Mouse (Mus musculus) midbrain, embryonic 11.5 days (tissue): ENCODE measurements around the gene Cntn6. TPM values are rescaled to one million over a fixed set of nuclear protein-coding genes. Genes with fewer than 3 reads are reported as not detected.

ENCODE experiments used
- ATAC-seq: fragments of 200-750 bp; cut with Nextera tagmentation; 2 replicates; pipeline ENCODE4 v1.8.0; 2017; ENCODE audit warnings: moderate TSS enrichment, moderate library complexity; ENCODE audit not compliant: low FRiP score
- DNase-seq: peaks from one replicate; pipeline ENCODE4 v3.0.0; 2015; ENCODE audit warnings: low spot score; ENCODE audit errors: missing footprints
- H3K27ac ChIP-seq: fragments of 300-500 bp; sonication (generic); 2 replicates; pipeline ENCODE4 v1.5.1; 2014; ENCODE audit warnings: low read depth, low read length
- H3K27me3 ChIP-seq: fragments of 300-500 bp; sonication (generic); 2 replicates; pipeline ENCODE4 v1.6.1; 2014; ENCODE audit warnings: mild to moderate bottlenecking, low read length, moderate library complexity, mixed read lengths; ENCODE audit not compliant: control insufficient read depth, insufficient read depth
- H3K36me3 ChIP-seq: fragments of 300-500 bp; sonication (generic); 2 replicates; pipeline ENCODE4 v1.6.1; 2014; ENCODE audit warnings: mild to moderate bottlenecking, low read length, moderate library complexity, mixed read lengths; ENCODE audit not compliant: control insufficient read depth, insufficient read depth
- H3K4me1 ChIP-seq: fragments of 300-500 bp; sonication (generic); 2 replicates; pipeline ENCODE4 v1.6.1; 2014; ENCODE audit warnings: low read length; ENCODE audit not compliant: control insufficient read depth, insufficient read depth
- H3K4me2 ChIP-seq: fragments of 300-500 bp; sonication (generic); 2 replicates; pipeline ENCODE4 v1.6.1; 2014; ENCODE audit warnings: mild to moderate bottlenecking, moderate library complexity
- H3K4me3 ChIP-seq: fragments of 300-500 bp; sonication (generic); 2 replicates; pipeline ENCODE4 v1.5.1; 2014; ENCODE audit warnings: low read depth, low read length
- H3K9ac ChIP-seq: fragments of 300-500 bp; sonication (generic); 2 replicates; pipeline ENCODE4 v1.6.1; 2014; ENCODE audit warnings: low read length
- H3K9me3 ChIP-seq: fragments of 300-500 bp; sonication (generic); 2 replicates; pipeline ENCODE4 v1.6.1; 2016; ENCODE audit warnings: low read length; ENCODE audit not compliant: control insufficient read depth
- WGBS: fragments of 180-500 bp; shearing (Covaris S2); extraction: QIAGEN DNeasy Blood & Tissue Kit; methylation state at CpG from one replicate; pipeline ENCODE4 v1.1.7; 2014; 5-methylcytosine and 5-hydroxymethylcytosine counted together
- polyA plus RNA-seq: library from polyadenylated mRNA; unstranded; fragments of >200 nt; fragmentation: Nextera tagmentation; extraction: Ambion mirVana; gene quantifications from 2 replicates; pipeline ENCODE4 v1.2.1, GENCODE M21; 2014

Cntn6 gene
- polyA plus RNA-seq, 1 experiment from 2014 or later: 2.7 TPM

GRCm38 (mm10) chr6:104688439-104689125, 196.0 kb downstream of the Cntn6 start:
- Histone ChIP-seq H3K27me3 (no peaks in the 10 kb centered on the region), H3K4me3 (no peak overlapping the region), H3K9me3 (no peaks in the 10 kb centered on the region), H3K27ac (no peak overlapping the region), H3K9ac (no peak overlapping the region), H3K4me2 (no peak overlapping the region), H3K36me3 (no peaks in the 10 kb centered on the region), H3K4me1 (no peaks in the 10 kb centered on the region)
- WGBS: 86% methylated on average over 6 of the region's 6 CpGs
- DNase-seq (no peak), ATAC-seq (no peak)

- Histone ChIP-seq H3K4me2 (no peak overlapping the region), H3K4me1 (no peaks in the 10 kb centered on the region), H3K27me3 (no peaks in the 10 kb centered on the region), H3K36me3 (no peaks in the 10 kb centered on the region), H3K9me3 (no peaks in the 10 kb centered on the region), H3K27ac (no peak overlapping the region), H3K4me3 (no peak overlapping the region), H3K9ac (no peak overlapping the region)
- ATAC-seq (no peak), DNase-seq (no peak)
- 88% methylated on average over 1 of the region's 1 CpGs for WGBS
Measured at GRCm38 (mm10) chr6:104728571-104728970, 236.0 kb downstream of the Cntn6 start.

DNA sequence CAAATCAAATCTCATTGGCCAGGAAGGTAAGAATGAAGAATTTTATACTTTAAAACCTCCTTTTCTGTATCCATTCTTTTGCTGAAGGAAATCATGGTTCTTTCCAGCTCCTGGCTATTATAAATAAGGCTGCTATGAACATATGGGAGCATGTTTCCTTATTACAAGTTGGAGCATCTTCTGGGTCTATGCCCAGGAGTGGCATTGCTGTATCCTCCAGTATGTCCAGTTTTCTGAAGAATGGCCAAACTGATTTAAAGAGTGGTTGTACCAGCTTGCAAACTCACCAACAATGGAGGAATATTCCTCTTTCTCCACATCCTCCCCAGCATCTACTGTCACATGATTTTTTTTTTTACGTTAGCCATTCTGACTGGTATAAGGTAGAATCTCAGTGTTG, 241.7 kb downstream of the Cntn6 start:
- H3K9ac ChIP-seq: no peak overlapping the region
- no peaks in the 10 kb centered on the region for H3K4me1 ChIP-seq
- no peaks in the 10 kb centered on the region for H3K27me3 ChIP-seq
- 85% methylated on average over 1 of the region's 1 CpGs for WGBS
- ATAC-seq (no peak), DNase-seq (no peak)
- H3K9me3 ChIP-seq: no peaks in the 10 kb centered on the region
- no peak overlapping the region for H3K27ac ChIP-seq
- H3K4me2 ChIP-seq: no peak overlapping the region
- H3K36me3 ChIP-seq: no peaks in the 10 kb centered on the region
- no peak overlapping the region for H3K4me3 ChIP-seq

DNA sequence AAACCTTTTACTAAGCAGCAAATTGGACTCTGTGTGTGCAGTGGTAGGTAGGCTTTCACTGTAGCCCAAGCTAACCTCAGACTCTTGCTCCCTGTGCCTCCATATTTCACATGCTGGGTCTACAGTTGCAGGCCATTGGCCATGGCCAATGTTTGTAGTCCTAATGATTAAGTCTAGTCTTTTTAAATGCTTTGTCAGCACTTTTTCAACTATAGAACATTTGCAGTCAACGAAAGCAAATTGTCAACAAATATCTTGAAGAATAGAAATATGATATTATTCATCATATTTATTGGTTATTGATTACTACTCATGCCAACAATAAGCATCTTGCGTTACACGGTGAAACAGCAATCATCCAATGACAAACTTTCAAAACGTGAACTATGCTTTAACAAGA, 246.4 kb downstream of the Cntn6 start:
- Histone ChIP-seq H3K4me1 (no peaks in the 10 kb centered on the region), H3K27me3 (no peaks in the 10 kb centered on the region), H3K9me3 (no peaks in the 10 kb centered on the region), H3K4me2 (no peak overlapping the region), H3K36me3 (no peaks in the 10 kb centered on the region), H3K4me3 (no peak overlapping the region), H3K9ac (no peak overlapping the region), H3K27ac (no peak overlapping the region)
- WGBS: 87% methylated on average over 4 of the region's 4 CpGs
- no peak for ATAC-seq
- no peak for DNase-seq

DNA sequence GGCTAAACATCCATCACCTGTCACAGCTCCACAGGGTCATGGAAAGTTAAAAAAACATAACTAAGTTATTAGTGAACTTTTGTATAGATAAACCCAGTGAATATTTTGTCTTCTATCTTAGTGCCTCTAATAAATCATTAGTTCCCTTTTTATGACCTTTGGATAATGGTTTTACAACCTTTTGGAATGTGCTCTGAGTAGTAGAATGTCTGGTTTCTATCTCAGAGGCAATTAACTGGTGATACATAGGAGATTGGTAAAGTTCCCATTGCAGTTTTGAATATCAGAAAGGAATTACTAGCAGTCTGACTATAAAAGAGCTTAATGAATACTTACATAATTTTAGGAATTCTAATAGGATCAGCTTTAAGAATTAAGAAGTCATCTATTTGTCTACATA, 265.5 kb downstream of the Cntn6 start:
- H3K9ac ChIP-seq: no peak overlapping the region
- H3K4me1 ChIP-seq: no peaks in the 10 kb centered on the region
- ATAC-seq: no peak
- no peaks in the 10 kb centered on the region for H3K27me3 ChIP-seq
- H3K27ac ChIP-seq: no peak overlapping the region
- no peak overlapping the region for H3K4me2 ChIP-seq
- no peaks in the 10 kb centered on the region for H3K36me3 ChIP-seq
- no peak for DNase-seq
- no peak overlapping the region for H3K4me3 ChIP-seq
- H3K9me3 ChIP-seq: no peaks in the 10 kb centered on the region

DNA sequence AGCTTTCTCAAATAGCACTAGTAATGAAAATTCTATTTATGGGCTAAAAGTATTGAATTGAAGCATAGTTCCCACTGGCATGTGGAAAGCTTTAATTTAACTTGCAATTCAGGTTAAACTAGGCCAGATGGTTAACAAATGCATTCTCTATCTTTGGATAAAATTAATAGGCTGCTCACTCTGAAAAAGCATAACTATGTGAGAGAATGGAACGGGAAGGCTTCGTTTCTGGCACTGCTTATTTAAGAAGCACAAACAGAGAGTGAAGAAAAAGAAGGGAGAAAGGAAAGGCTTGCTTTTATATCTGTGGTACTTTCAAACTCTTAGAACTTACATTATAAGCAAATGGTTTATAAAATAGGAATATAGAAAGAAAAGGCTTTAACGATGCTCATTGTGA, 268.6 kb downstream of the Cntn6 start:
- Histone ChIP-seq H3K27ac (no peak overlapping the region), H3K9ac (no peak overlapping the region), H3K9me3 (no peaks in the 10 kb centered on the region), H3K36me3 (no peaks in the 10 kb centered on the region), H3K4me3 (no peak overlapping the region), H3K4me2 (no peak overlapping the region), H3K4me1 (no peaks in the 10 kb centered on the region), H3K27me3 (no peaks in the 10 kb centered on the region)
- DNase-seq: no peak
- 87% methylated on average over 3 of the region's 3 CpGs for WGBS
- no peak for ATAC-seq

DNA sequence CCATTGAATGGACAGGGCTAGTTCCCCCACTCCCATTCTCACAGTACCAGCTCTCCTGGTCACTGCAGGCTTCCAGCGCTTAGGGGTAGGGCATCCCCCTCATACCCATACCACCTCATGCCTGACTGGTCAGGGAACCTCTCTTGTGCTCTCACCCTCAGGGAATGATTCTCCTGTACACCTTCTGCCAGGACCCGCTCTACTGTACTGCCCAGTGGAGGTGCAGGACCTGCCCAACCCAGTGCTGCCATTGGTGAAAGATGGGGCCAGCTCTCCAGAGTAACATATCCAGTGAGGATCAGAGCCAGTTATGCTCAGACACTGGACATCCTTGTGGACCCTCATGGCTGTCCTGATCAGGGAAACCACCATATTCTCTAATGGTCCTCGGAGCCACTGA, 291.3 kb downstream of the Cntn6 start:
- H3K36me3 ChIP-seq: no peaks in the 10 kb centered on the region
- no peaks in the 10 kb centered on the region for H3K9me3 ChIP-seq
- no peak overlapping the region for H3K4me2 ChIP-seq
- H3K4me3 ChIP-seq: no peak overlapping the region
- WGBS: 92% methylated on average over 3 of the region's 3 CpGs
- H3K27me3 ChIP-seq: no peaks in the 10 kb centered on the region
- H3K27ac ChIP-seq: no peak overlapping the region
- H3K9ac ChIP-seq: no peak overlapping the region
- H3K4me1 ChIP-seq: no peaks in the 10 kb centered on the region
- DNase-seq: no peak
- ATAC-seq: no peak

DNA sequence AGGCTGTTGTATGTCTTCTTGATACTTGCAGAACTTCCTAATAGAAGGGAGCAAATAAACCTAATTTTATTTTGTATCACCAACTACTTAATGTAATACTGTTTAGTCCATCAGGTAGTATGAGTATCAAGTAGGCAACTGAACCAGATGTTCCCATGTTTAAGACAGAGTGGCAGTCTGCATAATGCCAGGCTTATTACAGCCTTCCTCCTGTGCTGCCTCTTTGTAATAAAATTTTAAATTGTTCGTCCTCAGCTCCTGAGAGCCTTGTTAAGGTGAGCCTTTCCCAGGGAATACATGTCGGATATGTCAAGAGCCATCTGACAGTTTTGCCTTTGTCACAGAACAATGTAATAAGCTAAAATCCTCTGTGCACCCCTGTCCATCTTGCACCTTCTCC, 294.9 kb downstream of the Cntn6 start:
- Histone ChIP-seq H3K36me3 (no peaks in the 10 kb centered on the region), H3K27ac (no peak overlapping the region), H3K4me1 (no peaks in the 10 kb centered on the region), H3K9ac (no peak overlapping the region), H3K27me3 (no peaks in the 10 kb centered on the region), H3K9me3 (no peaks in the 10 kb centered on the region), H3K4me2 (no peak overlapping the region), H3K4me3 (no peak overlapping the region)
- DNase-seq (no peak), ATAC-seq (no peak)
- WGBS: 75% methylated on average over 2 of the region's 2 CpGs

DNA sequence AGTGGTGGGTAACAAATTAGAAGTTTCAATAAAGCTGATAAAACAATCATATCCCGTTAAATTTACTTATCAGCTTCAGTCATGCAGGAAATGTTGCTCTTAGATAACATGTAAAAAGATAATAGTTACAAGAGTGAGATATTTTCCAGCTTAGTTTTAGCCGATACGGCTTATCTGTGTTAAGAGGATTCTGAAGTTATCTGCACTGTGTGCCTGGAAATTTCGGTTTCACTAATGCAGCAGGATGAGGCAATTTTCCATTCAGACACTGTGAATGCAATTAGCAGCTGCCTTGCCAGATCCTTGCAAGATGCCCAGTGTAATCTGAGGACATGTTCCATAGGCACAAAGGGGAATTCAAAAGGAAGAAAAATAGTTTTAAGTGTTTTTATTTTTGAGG, 315.9 kb downstream of the Cntn6 start:
- WGBS: 58% methylated on average over 4 of the region's 4 CpGs
- Histone ChIP-seq H3K4me1 (no peaks in the 10 kb centered on the region), H3K27me3 (no peaks in the 10 kb centered on the region), H3K27ac (no peak overlapping the region), H3K4me3 (no peak overlapping the region), H3K9me3 (no peaks in the 10 kb centered on the region), H3K36me3 (no peaks in the 10 kb centered on the region), H3K9ac (no peak overlapping the region), H3K4me2 (no peak overlapping the region)
- DNase-seq (no peak), ATAC-seq (0 out of 2 replicates have a peak, but pooled peaks have one; percentile 30)
